Mouse (Mus musculus) T-helper 17 cell (primary cell): ENCODE measurements around the gene Scn8a.

Experiments
- in situ Hi-C, 2 experiments: fragments of 300-600 bp; cut with MboI, MseI; formaldehyde crosslinking; loops; 1 replicate in 1 of 2; 2 replicates in 1 of 2; pipeline ENCODE4 v1.15.1; 2025; ENCODE audit warnings: high pct_unique_total_duplicates in 2 of 2

The Scn8a gene

DNA sequence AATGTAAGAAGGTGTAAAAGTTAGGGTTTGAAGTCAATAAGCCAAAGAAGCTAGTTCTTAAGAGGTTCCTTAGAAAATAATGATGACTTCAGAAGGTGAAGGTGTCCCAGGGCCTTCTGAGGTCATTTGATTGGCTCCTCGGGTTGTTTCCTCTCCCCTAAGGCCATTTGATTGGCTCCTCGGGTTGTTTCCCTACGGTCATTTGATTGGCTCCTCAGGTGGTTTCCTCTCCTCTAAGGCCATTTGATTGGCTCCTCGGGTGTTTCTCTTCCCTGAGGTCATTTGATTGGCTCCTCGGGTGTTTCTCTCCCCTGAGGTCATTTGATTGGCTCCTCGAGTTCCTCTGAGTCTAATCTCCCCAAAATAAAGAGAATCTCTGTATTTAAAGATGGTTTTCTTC lies 141.7 kb downstream of the Scn8a start:
- in situ Hi-C loops = no loop called here

DNA sequence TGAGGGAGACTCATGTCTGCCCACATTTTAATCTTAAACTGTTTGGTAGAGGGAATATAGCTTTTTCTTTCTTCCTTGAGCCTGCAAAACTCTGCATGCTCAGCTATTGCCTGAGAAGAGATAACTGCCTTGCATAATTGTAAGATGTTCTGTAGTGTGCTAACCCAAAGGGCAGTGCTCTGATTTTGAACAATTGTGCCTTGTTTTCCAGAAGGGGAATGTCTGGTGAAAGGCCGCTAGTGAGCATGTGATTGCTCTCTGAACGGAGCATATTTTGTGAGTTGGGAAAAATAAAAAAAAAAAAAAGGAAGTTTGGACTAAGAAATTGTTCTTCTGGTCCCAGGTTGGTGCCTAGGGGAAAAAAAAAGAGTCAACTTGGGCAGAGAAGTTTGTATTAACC lies 159.3 kb downstream of the Scn8a start:
- in situ Hi-C loops = no loop called here

DNA sequence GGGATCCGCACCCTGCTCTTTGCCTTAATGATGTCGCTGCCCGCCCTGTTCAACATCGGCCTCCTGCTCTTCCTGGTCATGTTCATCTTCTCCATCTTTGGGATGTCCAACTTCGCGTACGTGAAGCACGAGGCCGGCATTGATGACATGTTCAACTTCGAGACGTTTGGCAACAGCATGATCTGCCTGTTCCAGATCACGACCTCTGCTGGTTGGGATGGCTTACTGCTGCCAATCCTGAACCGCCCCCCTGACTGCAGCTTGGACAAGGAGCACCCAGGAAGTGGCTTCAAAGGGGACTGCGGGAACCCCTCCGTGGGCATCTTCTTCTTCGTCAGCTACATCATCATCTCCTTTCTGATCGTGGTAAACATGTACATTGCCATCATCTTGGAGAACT lies 170.0 kb downstream of the Scn8a start:
- in situ Hi-C loops = no loop called here

DNA sequence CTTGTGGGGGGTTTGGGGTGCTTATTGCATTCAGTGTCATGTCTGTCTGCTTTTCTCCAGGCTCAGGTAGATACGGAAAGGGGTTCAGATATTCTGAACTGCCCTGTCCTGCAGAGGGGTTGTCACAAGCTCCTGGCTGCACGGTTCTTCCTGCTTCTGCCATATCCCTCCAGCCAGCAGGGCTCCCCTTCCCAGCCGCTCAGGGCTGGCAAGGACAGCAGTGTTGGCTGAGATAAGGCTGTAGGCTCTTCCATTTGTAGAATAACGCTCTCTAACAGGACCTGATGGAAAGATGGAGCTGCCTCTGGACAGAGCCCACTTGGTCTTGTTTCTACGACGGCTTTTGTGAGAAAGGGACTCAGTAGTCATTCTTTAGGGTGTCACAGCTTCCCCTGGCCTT lies 172.3 kb downstream of the Scn8a start:
- in situ Hi-C loops = no loop called here

DNA sequence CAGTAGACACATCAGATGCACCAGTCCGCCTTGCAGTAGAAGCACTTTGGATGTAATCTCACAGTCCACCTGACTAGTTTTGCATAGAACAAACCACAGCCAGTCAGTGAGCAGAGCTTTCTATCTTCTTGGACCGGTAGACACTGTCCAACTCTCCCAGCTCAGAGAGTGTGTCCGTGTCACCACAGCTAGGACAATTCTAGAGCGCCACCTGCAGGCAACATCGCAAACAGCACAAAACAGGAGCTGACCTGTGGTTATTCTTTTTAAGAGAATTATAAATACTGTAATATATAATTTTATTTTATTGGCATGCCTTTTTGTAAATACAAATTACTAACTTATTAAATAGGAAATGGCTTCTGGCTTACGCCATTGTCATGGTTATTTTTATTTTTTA lies 173.0 kb downstream of the Scn8a start:
- in situ Hi-C loops = no loop called here

DNA sequence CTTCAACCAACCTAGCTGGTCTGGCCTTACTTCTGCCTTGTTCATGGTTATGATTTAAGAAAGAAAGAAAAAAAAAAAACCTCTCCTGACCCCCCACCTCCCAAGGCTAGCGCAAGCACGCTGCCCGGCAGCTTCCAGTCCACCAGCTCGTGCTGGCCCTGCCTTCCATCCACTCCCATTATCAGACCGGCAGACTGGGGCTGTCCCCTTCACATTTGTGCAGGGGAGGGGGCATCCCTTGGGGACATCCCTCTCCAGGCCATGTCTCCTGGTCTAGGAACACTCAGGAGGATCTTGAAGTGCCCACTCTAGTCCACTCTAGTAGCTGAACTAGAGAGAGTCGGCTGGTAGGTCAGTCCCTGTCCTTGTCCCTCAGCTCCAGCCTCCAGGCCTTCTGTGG lies 174.9 kb downstream of the Scn8a start:
- in situ Hi-C loops = no loop called here

DNA sequence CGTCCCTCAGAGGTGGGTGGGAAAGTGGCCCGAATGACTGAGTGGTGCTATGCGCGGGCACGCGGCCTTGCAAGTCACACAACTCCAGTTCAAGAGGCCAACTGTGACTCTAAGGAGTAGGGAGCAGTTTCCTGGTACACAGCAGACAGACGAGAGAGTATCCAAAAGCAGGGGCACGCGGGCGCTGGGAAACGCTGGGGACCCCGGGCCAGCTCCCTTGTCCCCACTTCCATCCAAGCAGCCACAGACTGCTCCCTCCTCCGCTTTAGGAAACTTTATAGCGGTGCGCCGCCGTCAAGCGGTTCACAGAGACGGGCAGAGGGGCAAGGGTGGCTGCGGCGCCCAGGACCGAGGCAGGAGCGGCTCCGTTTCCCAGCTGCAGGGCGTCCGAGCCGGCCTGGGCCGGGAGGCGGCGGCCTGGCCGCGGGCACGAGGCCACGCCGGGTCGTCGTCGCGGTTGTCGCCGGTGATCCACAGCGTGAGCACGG lies 176.4 kb downstream of the Scn8a start:
- in situ Hi-C loops = no loop called here

DNA sequence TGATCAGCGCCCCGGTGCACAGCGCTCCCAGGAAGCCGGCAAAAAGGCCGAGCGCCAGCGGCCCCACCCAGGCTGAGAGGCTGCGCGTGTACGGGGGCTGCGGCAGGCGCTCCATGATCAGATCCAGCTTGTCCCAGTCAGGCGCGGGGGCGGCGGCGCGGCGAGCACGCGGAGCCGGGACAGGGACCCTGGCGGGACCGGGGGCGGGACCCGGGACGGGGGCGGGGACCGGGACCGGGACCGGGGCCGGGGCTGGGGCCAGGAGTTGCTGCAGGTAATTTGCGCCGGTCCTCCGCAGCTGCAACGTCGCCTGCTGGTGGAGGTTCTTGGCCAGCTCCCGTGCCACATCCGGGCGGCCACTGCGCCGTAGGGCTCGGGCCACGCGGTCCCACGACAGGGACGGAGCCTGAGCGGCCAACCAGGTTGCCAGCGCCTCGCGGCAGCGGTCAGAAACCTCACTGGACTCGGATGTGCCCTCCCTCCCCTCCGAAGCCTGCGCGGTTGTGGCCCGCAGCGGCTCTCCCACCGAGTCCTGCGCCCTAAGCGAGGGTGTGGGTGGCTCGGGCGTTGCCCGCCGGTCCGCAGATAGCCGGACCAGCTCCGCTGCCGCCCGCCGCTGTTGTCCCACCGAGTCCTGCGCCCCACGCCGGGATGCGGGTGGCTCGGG lies 177.0 kb downstream of the Scn8a start:
- in situ Hi-C loops = no loop called here

DNA sequence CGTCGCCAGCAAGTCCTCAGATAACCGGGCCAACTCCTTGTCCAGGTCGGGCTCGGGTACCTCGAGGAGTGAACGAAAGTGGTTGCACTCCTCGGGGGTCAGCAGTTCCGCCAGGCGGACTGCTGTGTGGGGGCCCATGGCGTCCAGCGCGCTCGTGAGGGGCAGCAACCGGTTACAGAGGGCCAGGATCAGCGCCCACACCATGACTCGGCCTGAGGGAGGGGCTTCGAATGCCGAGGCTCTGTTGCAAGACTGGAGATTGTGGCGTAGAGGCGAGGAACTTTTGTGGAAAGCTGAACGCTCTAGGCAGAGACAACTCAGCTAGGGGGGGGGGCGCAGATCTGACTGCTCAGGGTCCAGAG lies 177.5 kb downstream of the Scn8a start, which contains the start of gene Gm47841:
Gm47841 (minus strand) TSS at position 204 of the 362 bp plus-strand sequence.
- in situ Hi-C loops = no loop called here

DNA sequence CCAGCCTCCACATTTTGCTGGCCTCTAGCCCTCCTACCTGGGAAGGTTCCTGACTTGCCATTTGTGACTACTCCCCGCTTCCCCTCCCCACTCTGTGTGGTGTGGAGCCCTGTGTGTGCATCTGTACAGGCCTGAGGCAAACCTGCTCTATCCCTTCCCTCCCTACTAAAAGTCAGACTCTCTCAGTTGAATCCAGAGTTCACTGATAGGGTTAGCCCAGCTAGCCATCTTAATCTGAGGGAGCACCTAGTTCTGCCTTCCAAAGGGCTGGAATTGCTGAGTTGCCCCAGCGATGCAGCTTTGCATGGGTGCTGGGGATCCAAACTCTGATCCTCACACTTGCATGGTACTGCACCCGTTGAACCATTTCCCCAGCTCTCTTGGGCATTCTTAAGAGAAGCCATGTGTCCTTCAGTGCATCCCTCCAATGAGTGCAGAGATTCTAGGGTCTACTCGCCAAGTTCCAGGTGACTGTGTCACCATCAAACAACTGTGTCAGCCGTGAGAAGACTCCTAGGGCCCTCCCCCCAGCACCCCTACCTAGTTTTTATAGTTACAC lies 178.8 kb downstream of the Scn8a start:
- in situ Hi-C loops = no loop called here

DNA sequence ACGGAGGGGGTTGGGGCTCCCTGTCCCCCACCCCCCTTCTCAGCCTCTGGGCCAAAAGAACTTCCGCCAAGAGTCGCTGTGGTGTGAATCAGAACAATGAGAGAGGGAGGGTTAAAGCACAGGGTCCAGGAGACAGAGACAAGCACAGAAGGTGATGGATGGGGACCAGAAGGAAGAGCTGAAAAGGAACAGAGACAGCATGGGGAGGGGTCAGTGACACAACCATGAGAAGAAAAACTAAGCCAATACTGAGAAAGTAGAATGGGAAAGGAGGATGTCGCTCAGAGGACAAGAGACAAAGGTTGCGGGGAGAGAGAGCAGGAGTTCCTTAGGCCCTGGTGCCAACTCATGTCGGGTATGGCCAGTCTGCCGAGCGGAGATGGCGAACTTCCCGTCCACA lies 182.2 kb downstream of the Scn8a start:
- in situ Hi-C loops = no loop called here

DNA sequence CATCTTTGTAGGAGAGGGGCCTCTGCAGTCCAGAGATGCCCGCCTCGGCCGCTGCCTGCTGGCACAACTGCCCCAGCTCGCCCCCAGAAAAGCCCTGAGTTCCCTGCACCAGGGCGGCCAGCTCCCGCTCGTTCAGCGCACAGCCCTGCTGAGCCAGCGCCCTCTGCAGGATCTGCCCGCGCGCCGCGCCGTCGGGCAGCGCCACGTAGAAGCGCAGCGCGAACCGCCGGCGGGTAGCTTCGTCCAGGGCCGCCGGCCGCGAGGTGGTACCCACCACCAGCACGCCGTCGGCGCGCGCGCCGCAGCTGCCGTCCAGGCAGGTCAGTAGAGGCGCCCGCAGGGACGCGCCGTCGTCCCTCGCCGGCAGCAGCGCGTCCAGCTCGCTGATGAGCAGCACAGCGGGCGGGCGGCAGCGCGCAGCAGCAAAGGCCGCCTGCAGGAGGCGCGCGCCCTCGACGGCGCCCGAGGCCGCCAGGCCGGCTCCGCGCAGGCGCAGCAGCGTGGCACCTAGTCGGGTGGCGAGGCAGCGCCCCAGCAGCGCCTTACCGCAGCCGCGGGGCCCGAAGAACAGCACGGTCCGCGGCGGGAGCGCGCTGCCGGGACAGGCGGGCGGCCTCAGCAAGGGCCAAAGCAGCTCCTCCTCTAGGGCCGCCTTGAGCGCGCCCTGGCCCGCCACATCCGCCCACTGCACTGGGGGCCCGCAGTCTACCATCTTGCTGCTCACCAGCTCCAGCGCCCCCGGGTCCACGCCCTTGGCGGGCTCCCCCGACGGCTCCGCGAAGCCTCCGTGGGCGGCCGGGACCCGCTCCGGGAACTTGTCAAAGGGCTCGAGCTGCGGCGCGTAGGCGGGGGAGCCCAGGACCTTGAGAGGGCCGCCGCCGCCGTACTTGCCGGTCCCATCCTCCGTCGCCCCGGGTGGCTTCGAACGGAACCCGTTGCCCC lies 183.2 kb downstream of the Scn8a start:
- in situ Hi-C loops = no loop called here

DNA sequence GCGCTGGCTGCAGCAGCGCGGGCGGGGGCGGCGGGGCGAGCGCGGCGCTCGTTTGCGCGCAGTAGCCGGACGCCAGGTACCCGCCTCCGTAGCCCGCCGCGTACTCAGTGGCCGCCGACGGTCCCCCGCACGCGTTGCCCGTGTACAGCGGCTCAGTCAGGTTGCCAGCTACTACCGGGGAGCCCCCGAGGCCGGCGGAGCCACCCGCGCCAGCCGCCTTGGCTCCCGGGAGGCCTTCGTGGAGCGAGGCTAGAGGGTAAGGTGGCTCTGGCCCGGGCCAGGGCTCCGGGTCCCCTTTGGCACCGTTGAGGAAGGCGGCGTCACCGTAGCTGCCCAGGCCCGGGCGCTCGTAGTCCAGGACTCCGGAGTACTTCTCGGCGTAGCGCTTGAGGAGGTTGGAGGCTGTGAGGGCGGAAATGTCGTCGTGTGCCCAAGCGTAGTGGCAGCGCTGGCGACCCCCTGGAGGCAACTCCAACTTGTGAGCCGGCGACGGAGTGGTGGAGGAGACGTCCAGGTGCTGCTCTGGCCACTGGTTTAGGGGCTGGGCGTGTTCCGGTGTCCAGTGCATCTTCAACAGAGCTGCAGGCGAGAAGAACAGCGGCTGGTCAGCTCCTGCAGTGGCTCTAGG lies 184.3 kb downstream of the Scn8a start:
- in situ Hi-C loops = no loop called here

DNA sequence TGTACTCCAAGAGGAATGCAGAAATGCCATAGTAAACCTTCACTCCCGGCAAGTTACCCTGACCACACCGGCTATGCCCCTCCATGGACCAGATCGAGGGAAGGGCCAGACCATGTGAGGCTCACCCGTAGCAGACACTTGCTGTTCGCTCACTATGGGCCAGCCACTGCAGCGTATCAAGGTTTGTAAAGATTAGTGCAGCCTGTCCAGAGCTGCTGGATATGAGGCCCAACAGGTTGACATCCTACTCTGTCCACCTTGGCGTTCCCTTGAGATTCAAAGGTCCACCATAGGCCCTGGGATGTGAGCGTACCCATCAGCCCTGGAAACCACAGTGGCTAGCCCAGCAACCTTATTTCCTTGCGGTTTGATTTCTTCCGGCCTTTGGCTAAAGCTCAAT lies 184.9 kb downstream of the Scn8a start:
- in situ Hi-C loops = no loop called here

DNA sequence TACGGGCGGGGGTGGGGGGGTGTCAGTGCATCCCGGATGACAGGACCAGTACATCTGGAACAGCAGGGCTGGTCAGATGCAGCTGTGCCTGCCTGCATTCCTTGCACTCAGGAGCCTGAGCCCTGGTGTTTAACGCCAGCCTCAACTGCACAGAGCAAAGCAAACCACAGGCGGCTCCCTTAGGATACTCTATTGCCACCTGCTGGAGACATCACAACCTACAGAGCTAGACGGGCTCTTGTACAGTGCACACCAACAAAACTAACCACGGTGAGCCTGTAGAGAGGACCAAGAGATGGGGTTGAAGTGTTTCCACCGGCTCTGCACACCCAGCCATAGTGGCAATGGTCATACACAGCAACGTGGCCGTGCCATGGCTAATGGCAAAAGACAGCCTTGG lies 186.6 kb downstream of the Scn8a start:
- in situ Hi-C loops = no loop called here

DNA sequence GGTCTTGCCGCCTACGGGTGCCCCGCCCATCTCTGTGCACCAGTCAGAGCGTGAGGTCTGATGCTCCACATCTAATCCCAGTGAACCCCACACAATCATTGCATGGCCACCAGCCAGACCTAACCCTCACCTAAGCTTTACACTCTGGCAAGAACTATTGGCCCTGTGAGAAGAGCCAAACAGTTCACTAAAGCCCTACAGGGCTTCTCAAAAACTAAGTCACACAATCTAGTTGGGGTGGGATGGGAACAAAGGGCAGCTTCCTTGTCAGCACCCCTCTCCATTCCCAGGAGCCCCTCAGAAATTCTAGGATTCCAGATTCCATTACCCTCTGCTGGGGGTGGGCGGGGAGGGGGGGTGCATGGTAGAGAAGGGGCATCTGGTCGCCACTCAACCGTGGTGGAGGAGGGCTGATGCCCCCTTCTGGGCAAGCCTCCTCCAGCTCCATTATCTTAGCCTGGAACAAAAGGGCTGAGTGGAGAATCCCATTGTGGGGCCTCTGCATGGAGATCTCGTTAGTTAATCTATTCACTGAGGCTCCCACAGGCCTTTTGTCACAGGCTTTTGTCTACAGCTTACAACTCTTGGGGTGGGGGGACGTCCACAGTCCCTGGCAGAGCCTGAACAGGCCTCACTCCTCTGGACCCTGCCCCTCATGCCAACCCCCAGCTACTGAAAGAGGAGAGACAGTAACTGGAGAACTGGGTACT lies 190.1 kb downstream of the Scn8a start:
- in situ Hi-C loops = loop anchor here in 1 of 2 experiments (10.0 kb wide), 1 partner anchor 585 kb away; the partner anchor contains the start of gene Gm5478

DNA sequence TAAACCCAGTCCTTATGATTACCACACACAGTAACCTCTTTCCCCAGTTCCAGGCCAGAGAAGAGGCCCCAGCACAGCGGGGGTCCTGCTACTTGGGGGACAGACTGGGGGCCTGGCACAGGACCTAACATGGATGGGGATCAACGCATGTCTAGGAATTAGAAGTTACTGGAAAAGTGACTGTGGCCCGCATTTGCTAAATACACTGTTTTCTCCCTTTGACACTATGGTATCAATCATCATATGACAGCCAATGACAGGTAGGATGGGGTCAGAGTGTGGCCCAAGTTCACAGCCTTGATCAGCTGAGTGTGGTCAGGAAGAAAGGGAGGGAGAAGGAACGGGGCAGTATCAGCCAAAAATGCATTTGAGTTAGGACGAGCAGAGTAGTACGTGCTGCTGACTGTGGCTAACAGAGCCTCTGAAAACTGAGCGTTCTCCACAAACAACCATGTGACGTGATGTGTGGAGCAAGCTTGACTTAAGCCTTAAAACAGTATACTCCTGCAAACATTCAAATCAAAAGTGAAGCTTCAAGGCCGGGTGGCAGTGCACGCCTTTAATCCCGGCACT lies 190.7 kb downstream of the Scn8a start:
- in situ Hi-C loops = loop anchor here in 1 of 2 experiments (10.0 kb wide), 1 partner anchor 584 kb away; the partner anchor contains the start of gene Gm5478

DNA sequence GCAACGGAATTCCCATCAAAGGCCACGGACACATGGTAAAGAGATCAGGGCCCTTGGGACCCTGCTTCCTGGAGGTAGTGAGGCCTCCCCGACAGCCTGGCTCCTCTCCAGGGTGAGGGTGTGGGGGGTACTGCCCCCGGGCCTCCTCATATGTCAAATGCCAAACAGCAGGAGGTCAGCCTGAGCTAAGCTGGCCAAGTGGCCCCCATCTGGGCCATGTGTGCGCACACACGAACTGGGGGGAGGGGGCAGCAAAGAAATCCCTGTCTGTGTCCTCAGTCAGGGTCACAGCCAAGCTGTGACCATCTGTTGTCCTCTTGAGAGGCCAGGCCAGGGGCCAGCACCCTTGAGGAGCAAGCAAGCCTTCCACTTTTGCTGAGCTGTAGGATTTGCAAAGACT lies 195.4 kb downstream of the Scn8a start:
- in situ Hi-C loops = loop anchor here in 1 of 2 experiments (10.0 kb wide), 1 partner anchor 580 kb away; the partner anchor contains the start of gene Gm5478

DNA sequence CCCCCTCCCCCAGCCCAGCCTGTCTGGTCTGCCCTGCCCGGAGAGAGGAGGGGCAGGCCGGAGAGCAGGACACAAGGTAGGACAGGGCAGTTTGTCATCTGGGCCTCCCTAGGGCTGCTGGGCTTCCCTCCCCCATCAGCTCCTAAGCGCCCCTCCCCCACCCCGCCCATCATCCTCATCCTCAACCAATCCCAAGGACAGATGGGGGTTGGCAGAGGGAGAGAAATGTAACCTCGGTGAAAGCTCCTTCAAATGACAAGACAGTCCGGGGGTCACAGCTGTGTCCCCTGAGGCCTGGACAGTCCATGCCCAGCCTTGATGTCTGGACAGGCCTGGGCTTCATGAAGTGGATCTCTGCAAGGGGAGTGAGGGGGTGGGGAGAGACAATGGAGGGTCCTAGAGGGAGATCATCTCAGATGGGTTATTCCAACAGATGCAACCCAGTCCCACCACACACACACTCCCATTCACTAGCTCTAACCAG lies 196.7 kb downstream of the Scn8a start:
- in situ Hi-C loops = loop anchor here in 1 of 2 experiments (10.0 kb wide), 1 partner anchor 578 kb away; the partner anchor contains the start of gene Gm5478
